Mouse (Mus musculus): ENCODE measurements around the gene Cdh16. TPM values are rescaled to one million over a fixed set of nuclear protein-coding genes. Genes with fewer than 3 reads are reported as not detected.

Cdh16 gene
- total RNA-seq, 1 experiment = not detected

DNA sequence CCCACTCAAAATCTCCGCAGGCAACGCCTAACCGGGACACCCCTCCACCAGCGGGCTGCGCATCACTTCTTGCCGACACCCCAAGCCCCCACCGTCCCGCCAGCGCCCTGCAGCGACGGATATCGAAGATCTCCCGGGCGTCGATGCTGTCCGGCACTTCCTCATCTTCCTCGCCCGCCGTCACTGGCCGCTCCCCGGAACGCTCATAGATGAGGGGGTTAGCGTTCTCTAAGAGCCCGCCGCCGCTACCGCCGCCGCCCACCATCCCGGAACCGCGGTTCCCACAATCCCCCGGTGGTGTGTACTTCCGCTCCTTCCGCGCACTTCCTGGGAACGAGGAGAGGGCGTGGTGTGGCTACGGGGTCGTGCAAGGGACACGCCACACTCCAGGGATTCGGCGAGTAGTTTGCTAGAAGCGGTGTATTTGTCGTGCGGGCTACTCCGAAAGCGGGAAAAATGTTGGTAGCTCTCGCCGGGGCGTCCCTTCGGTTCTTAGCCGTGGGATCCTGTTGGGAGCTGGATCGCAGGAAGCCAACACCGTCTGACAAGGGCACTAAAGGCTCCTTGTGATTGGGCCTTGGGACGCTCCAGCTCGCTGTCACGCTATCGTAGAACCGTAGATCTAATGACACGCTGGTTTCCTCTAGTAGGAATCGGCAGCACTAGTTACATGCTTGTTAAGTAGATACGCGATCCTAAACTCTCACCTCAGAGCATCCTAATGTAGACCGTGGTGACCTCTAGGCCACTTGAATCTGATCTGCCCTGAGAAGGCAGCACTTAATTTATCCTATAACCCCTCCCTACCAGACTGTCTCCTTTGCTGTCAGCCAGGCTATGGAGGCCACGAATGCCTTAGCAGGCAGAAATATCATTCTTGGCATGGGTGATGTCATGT lies 17.5 kb upstream of the Cdh16 start, which contains the start of gene Ciao2b:
Gene Ciao2b (minus strand): TSS at position 540 of the 898 bp plus-strand sequence.
- H3K27ac ChIP-seq (ENCODE audit: insufficient read depth, low read depth, low read length, poor library complexity, severe bottlenecking) = no peak within 1 kb of the TSS
- TF ChIP-seq ZC3H11A (IDR thresholded peaks at IDR 0.05; ENCODE audit: borderline replicate concordance, low read depth, low read length) (no peak), HCFC1 (IDR thresholded peaks at IDR 0.05; ENCODE audit: borderline replicate concordance, insufficient read depth, low read length) (peak; percentile 69; the same call in 1 of the 2 replicates)

GRCm38 (mm10) chr8:104640831-104641370 lies 16.7 kb upstream of the Cdh16 start:
- no peak for TF ChIP-seq ZNF384 (IDR thresholded peaks at IDR 0.05; ENCODE audit: low read depth, low read length)
- no peak for TF ChIP-seq HCFC1 (IDR thresholded peaks at IDR 0.05; ENCODE audit: borderline replicate concordance, insufficient read depth, low read length)
- TF ChIP-seq CHD2 (IDR thresholded peaks at IDR 0.05; ENCODE audit: low read depth, low read length) = no peak
- no peak for TF ChIP-seq MAFK (IDR thresholded peaks at IDR 0.05; ENCODE audit: insufficient read depth, low read depth, low read length)
- no peak for TF ChIP-seq ZC3H11A (IDR thresholded peaks at IDR 0.05; ENCODE audit: borderline replicate concordance, low read depth, low read length)
- no peak overlapping the region for H3K27ac ChIP-seq (ENCODE audit: insufficient read depth, low read depth, low read length, poor library complexity, severe bottlenecking)
- H3K4me3 ChIP-seq (ENCODE audit: insufficient read depth in 1 of 2, low read depth in 1 of 2, low read length in 2 of 2, poor library complexity in 1 of 2, severe bottlenecking in 1 of 2) = peak overlapping the region; percentile 92 to 95
- DNase-seq (ENCODE audit: low read depth, low spot score) = no peak
- peak overlapping the region; percentile 87 for H3K9ac ChIP-seq (ENCODE audit: insufficient read depth, low read depth, low read length, poor library complexity, severe bottlenecking)
- H3K9me3 ChIP-seq (ENCODE audit: control insufficient read depth, insufficient read depth, low read depth, low read length) = no peaks in the 10 kb centered on the region
- in situ Hi-C loops (cut with MboI; ENCODE audit: low sequenced_read_pairs in 2 of 2, unreplicated experiment in 2 of 2) = loop anchor here in 1 of 2 experiments (25.0 kb wide), 1 partner anchor 621 kb away; the partner anchor contains the start of genes B3gnt9, Fbxl8, Hsf4 and Tradd
- H3K36me3 ChIP-seq (ENCODE audit: control insufficient read depth, insufficient read depth, low read length, poor library complexity, severe bottlenecking) = no peaks in the 10 kb centered on the region
- H3K4me1 ChIP-seq (ENCODE audit: control insufficient read depth in 2 of 2, insufficient read depth in 2 of 2, low read length in 2 of 2, poor library complexity in 1 of 2) = peaks cover 0 to 3% of the 10 kb centered on the region in 2 experiments; a peak in 1 of 4 replicates

More for the DNA sequence above, 17.5 kb upstream of the Cdh16 start, which contains the start of gene Ciao2b:
- peak; percentile 80 for DNase-seq (ENCODE audit: low read depth, low spot score)
- Histone ChIP-seq H3K36me3 (ENCODE audit: control insufficient read depth, insufficient read depth, low read length, poor library complexity, severe bottlenecking) (no peaks in the 10 kb centered on the region), H3K9ac (ENCODE audit: insufficient read depth, low read depth, low read length, poor library complexity, severe bottlenecking) (peak within 1 kb of the TSS; percentile 88), H3K4me1 (ENCODE audit: control insufficient read depth in 2 of 2, insufficient read depth in 2 of 2, low read length in 2 of 2, poor library complexity in 1 of 2) (peaks cover 0 to 3% of the 10 kb centered on the region in 2 experiments; a peak in 1 of 4 replicates), H3K4me3 (ENCODE audit: insufficient read depth in 1 of 2, low read depth in 1 of 2, low read length in 2 of 2, poor library complexity in 1 of 2, severe bottlenecking in 1 of 2) (peak within 1 kb of the TSS; percentile 92 to 95), H3K9me3 (ENCODE audit: control insufficient read depth, insufficient read depth, low read depth, low read length) (no peaks in the 10 kb centered on the region)
- in situ Hi-C loops (cut with MboI; ENCODE audit: low sequenced_read_pairs in 2 of 2, unreplicated experiment in 2 of 2) = loop anchor here in 1 of 2 experiments (25.0 kb wide), 1 partner anchor 621 kb away; the partner anchor contains the start of genes B3gnt9, Fbxl8, Hsf4 and Tradd

GRCm38 (mm10) chr8:104640241-104640640 lies 16.0 kb upstream of the Cdh16 start:
- Histone ChIP-seq H3K4me1 (ENCODE audit: control insufficient read depth in 2 of 2, insufficient read depth in 2 of 2, low read length in 2 of 2, poor library complexity in 1 of 2) (peaks cover 0 to 3% of the 10 kb centered on the region in 2 experiments; a peak in 1 of 4 replicates), H3K36me3 (ENCODE audit: control insufficient read depth, insufficient read depth, low read length, poor library complexity, severe bottlenecking) (no peaks in the 10 kb centered on the region), H3K9me3 (ENCODE audit: control insufficient read depth, insufficient read depth, low read depth, low read length) (no peaks in the 10 kb centered on the region), H3K9ac (ENCODE audit: insufficient read depth, low read depth, low read length, poor library complexity, severe bottlenecking) (peak overlapping the region; percentile 87; the same call in 1 of the 2 replicates), H3K4me3 (ENCODE audit: insufficient read depth in 1 of 2, low read depth in 1 of 2, low read length in 2 of 2, poor library complexity in 1 of 2, severe bottlenecking in 1 of 2) (peak overlapping the region in 1 of 2 experiments; percentile 92; a peak in 1 of 4 replicates), H3K27ac (ENCODE audit: insufficient read depth, low read depth, low read length, poor library complexity, severe bottlenecking) (no peak overlapping the region)
- DNase-seq (ENCODE audit: low read depth, low spot score) = no peak
- no peak for TF ChIP-seq ZC3H11A (IDR thresholded peaks at IDR 0.05; ENCODE audit: borderline replicate concordance, low read depth, low read length)
- no peak for TF ChIP-seq CHD2 (IDR thresholded peaks at IDR 0.05; ENCODE audit: low read depth, low read length)
- TF ChIP-seq MAFK (IDR thresholded peaks at IDR 0.05; ENCODE audit: insufficient read depth, low read depth, low read length) = no peak
- TF ChIP-seq HCFC1 (IDR thresholded peaks at IDR 0.05; ENCODE audit: borderline replicate concordance, insufficient read depth, low read length) = no peak
- no peak for TF ChIP-seq ZNF384 (IDR thresholded peaks at IDR 0.05; ENCODE audit: low read depth, low read length)
- in situ Hi-C loops (cut with MboI; ENCODE audit: low sequenced_read_pairs in 2 of 2, unreplicated experiment in 2 of 2) = loop anchor here in 1 of 2 experiments (25.0 kb wide), 1 partner anchor 622 kb away; the partner anchor contains the start of genes B3gnt9, Fbxl8, Hsf4 and Tradd

DNA sequence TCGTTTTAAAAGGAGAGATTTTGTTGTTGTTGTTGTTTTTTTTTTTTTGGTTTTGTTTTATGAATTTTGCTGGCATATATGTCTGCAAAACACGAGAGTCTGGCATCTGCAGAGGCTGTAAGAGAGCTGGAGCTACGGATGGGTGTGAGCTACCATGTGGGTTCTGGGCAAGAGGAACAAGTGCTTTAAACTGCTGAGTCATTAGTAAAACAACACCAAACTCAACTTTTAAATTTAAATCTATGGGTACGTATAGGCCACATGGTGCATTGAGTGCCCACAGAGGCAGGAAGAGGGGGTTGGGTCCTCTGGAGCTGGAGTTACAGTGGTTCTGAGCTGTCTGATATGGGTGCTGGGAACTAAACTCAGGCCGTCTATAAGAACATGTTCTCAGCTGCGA lies 13.8 kb upstream of the Cdh16 start:
- in situ Hi-C loops (cut with MboI; ENCODE audit: low sequenced_read_pairs in 2 of 2, unreplicated experiment in 2 of 2) = loop anchor here in 1 of 2 experiments (25.0 kb wide), 1 partner anchor 624 kb away; the partner anchor contains the start of genes B3gnt9, Fbxl8, Hsf4 and Tradd
- Histone ChIP-seq H3K4me1 (ENCODE audit: control insufficient read depth in 2 of 2, insufficient read depth in 2 of 2, low read length in 2 of 2, poor library complexity in 1 of 2) (peaks cover 0 to 8% of the 10 kb centered on the region in 2 experiments; a peak in 1 of 4 replicates), H3K27ac (ENCODE audit: insufficient read depth, low read depth, low read length, poor library complexity, severe bottlenecking) (no peak overlapping the region), H3K9me3 (ENCODE audit: control insufficient read depth, insufficient read depth, low read depth, low read length) (no peaks in the 10 kb centered on the region), H3K9ac (ENCODE audit: insufficient read depth, low read depth, low read length, poor library complexity, severe bottlenecking) (no peak overlapping the region), H3K4me3 (ENCODE audit: insufficient read depth in 1 of 2, low read depth in 1 of 2, low read length in 2 of 2, poor library complexity in 1 of 2, severe bottlenecking in 1 of 2) (no peak overlapping the region), H3K36me3 (ENCODE audit: control insufficient read depth, insufficient read depth, low read length, poor library complexity, severe bottlenecking) (no peaks in the 10 kb centered on the region)
- TF ChIP-seq CHD2 (IDR thresholded peaks at IDR 0.05; ENCODE audit: low read depth, low read length) (no peak), MAFK (IDR thresholded peaks at IDR 0.05; ENCODE audit: insufficient read depth, low read depth, low read length) (0 out of 2 replicates have a peak, but pooled peaks have one; percentile 29)
- DNase-seq (ENCODE audit: low read depth, low spot score) = no peak
